Mouse (Mus musculus) monocyte, adult 2 months (primary cell): ENCODE measurements around the gene Vmn2r71.

Experiments used
- DNase-seq, 2 experiments: peaks; one replicate each; pipeline ENCODE4 v3.0.0; 2022; ENCODE audit warnings: low spot score in 2 of 2, low read depth in 1 of 2

Gene Vmn2r71

DNA sequence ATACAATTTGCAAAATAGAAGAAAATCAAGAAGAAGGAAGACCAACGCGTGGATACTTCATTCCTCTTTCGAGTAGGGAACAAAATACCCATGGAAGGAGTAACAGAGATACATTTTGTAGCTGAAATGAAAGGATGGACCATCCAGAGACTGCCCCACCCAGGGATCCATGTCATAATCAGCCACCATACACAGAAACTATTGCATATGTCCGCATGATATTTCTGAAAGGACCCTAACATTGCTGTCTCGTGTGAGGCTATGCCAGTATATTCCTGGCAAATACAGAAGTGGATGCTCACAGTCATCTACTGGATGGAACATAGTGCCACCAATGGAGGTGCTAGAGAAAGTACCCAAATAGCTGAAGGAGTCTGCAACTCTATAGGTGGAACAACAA is at the start of gene Vmn2r71:
TSS of gene Vmn2r71 (plus strand) at position 301 of the 400 bp plus-strand sequence.
- no peak for DNase-seq

DNA sequence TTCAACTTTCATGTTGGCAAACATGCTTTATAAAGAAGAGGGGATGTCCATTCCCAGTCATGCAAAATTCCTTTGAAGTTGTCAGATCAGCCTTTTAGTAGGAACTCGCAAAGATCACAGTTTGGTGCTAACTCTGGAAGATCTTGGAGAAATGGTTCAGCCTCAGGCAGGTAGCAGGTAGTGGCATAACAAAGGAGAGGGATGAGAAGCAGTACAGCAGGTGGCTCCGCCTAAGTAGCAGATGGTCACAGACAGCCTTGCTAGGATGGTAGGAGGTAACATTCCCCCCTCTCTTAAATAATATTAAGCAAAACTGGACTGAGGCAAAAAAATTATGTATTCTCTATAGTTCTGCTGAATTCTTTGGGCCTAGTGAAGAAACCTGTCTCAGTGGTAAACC is 20.8 kb upstream of the Vmn2r71 start:
- no peak for DNase-seq

DNA sequence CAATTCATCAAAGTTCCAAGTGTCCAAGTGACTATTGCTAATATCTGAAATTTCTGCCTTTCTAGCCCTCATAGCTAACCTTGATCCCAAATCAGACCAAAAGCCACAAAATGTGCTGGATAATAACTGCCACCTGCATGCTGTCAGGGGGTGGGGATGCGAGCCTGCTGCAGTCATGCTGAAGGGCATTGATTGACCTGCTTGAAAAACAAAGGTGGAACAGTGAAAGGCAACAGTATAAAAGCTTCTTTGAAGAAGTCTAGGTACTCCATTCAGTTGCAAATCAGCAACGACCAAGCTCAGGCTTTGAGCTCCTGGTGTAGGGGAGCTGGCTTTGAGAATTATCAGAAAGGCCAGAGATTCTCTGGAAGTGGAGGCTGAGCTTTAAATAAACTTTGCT is 19.8 kb upstream of the Vmn2r71 start:
- no peak for DNase-seq

GRCm38 (mm10) chr7:85569092-85569491 is 6.2 kb downstream of the Vmn2r71 start, which contains the start of gene Vmn2r70:
Vmn2r70 (minus strand) TSS chr7:85569192.
- DNase-seq = no peak
